Mouse (Mus musculus): ENCODE measurements around the gene Cd151. TPM values are rescaled to one million over a fixed set of nuclear protein-coding genes. Genes with fewer than 3 reads are reported as not detected.
A peak's percentile ranks its signal among the peaks of the same experiment; 100 is the strongest.

The Cd151 gene
- total RNA-seq, 4 experiments from 2014 or later: 323 to 455 (median 409) TPM

DNA sequence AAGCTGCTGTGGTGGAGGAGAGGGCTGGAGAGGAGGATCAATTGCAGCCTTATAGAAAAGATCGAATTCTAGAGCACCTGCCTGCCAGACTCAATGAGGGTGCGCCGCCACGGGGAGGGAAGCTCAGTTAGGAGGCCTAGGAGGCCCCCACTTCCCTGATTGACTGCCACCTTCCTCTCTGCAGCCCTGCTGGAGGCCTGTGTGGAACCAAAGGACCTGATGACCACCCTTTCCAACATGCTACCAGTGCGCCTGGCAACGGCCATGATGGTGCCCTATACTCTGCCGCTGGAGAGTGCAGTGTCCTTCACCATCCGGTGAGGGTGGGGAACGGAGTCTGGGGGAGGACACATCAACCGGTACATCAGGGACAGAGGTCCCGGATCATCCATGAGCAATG lies 8.5 kb upstream of the Cd151 start:
- DNase-seq: peak; percentile 24

GRCm38 (mm10) chr7:141459301-141459711 lies 7.9 kb upstream of the Cd151 start:
- DNase-seq: peak; percentile 45

DNA sequence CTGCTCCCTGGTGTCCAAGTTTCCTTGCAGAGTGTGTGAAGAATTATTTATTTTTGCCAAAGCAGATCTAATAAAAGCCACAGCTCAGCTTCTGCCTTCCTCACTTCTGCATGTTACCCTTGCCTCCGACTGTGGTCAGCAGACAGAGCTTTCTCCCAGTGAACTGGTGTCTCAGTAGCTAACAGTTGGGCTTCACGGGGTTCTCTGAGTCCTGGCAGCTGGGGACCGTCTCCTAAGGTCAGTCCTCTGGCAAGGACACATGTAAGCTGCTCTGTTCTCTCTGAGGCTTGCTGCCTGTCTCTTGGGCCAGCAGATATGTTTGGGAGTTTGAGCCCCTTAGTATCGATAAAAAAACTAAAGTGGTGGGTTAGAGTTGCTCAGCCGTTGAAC lies 7.2 kb upstream of the Cd151 start:
- no peak for DNase-seq

DNA sequence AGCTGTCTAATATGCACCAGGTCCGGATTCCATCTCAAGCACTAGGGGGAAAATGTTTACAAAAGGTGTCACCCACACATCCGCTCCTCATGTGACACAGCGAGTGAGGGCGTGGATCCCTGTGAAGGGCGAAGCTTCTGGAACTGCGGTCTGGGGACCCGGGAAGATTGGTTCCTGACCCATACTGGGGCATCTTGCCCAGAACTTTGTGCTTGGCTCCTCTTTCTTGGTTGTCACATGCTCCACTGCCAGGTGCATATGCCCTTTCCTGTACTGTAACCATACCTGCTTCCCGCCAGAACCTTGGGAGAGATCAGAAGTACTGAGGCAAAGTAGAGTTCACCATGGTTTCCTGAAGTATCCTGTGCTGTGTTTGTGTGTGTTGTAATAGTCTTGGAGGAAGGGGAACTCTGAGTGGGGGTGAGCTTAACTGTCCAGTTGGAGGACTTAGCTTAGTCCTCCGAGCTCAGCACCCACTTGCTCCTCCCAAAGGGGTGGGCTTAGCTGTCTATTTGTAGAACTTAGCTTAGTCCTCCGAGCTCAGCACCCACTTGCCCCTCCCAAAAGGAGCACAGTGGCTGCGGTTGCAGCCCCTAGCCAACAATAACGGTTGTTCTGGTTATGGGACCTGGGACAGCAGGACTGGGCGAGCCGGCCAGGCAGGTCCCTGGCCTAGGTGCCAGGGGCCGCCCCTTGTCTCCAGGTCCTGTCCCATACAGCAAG lies 6.6 kb upstream of the Cd151 start, which contains the start of gene Cracr2b:
Gene Cracr2b (plus strand): TSS at position 704 of the 723 bp plus-strand sequence.
- peak; percentile 25 for DNase-seq

DNA sequence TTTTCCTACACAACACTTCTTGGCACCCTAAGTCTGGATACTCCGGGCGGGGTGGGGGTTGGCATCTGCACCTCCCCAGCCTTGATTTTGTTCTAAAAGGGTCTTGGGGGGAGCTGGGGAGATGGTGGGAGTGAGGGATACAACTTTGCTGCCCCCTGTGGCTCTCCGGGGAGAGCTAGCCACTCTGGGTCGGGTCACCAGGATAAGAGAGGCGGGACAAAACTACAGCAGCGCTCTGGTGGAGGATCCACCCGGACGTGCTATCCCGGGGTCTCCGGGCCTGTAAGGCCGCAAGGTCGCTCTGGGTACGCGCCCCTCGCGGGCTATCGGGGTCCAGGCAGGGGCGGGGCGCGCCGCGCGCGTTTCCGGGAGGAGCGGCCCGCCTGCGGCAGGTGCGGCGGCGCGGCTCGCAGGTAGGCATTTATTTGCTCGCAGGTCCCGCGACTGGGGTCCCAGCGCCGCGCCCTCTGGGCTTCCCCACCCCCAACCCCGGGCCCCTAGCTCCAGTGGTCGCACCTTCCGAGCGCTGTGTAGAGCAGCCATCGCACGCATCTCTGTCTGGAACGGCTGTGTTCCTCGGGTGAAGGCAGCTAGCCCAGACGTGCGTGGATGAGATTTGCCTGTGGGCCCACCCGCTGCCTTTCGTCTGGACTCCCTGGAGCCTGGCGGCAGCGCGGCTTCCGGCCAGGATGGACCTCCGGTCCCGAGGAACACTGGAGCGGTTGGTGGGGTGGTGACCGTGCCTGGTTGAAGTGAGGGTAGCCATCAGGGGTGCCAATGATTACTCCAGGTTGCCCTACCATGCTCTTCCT lies 5.5 kb upstream of the Cd151 start:
- DNase-seq: peak; percentile 23

- DNase-seq: peak; percentile 18
Observed at GRCm38 (mm10) chr7:141462333-141462821, 4.8 kb upstream of the Cd151 start.

GRCm38 (mm10) chr7:141463824-141464602 lies 3.2 kb upstream of the Cd151 start:
- peak; percentile 57 for DNase-seq

GRCm38 (mm10) chr7:141464603-141465201 lies 2.5 kb upstream of the Cd151 start:
- DNase-seq: peak; percentile 26

- peak; percentile 28 for DNase-seq
Observed at GRCm38 (mm10) chr7:141465388-141466044, 1.7 kb upstream of the Cd151 start.

DNA sequence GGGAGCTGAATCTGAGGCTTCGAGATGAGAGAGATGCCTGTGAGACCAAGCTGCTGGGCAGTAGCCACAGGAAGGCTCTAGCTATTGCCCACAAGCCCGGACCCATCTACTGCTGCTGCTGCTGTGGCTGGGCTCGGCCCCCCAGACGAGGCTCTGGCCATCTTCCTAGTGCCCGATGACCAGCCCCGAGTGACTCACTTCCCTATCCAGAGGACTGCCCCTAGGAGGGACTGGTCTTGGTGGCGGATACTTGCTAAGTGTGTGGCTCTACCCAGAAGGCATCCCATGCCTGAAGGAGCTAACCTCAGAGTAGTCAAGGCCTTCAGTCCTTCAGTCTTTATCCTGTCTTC lies 1.2 kb upstream of the Cd151 start:
- peak; percentile 54 for DNase-seq

DNA sequence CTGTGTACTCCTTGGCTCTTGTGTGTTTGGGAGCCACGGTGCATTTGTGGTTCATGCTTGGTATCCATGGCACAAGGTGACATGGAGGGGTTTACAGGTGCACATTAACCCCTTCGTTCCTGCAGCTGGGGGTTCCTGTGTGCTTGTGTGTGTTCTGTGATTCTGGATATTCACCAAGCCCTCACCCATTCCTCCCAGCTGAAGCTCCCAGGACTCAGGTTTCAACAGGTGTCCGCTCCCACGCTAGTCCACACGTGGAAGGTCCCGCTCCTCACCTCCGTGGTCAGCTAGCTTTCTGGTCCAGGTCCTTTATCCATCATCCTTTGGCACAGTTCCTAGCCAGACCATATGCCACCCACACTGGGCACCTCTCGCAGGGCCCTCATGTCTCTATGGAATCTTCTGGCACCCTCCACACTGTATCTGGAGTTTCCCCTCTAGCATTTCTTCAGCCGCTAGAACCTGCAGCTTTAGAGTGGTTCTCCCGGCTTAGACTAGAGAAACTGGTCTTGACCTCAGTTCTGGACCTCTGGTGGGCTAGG lies 514 bp upstream of the Cd151 start:
- peak; percentile 38 for DNase-seq

DNA sequence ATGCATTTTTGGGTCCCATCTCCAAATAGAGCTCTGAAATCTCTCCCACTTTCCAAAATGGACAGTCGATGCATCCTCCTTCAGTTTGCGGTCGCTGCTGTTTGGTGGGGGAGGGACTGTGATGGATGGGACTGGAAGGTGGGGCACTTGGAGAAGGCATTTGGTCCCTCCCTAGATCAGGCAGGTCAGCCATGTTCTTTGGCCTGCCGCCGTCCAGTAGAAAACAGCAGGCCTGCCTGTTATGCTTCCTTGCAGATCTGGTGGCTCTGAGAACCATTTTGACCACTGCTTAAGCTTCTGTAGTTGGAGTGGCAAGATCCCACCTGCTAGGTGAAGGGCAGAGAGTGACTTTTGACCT lies 951 bp downstream of the Cd151 start:
- DNase-seq: peak; percentile 56

GRCm38 (mm10) chr7:141468522-141469211 lies 1.5 kb downstream of the Cd151 start:
- DNase-seq: peak; percentile 85

DNA sequence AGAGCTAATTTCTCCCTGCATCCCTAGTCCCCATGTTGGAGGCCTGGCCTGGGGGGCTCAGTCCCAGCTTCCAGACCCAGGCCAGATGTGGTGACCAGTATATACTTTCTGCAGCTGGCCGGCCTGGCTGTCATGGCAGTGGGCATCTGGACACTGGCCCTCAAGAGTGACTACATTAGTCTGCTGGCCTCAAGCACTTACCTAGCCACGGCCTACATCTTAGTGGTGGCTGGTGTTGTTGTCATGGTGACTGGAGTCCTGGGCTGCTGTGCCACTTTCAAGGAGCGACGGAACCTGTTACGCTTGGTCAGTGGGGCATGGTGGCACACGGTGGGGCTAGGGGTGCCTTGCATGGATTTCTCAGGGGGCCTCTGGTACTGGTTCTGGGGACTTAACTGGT lies 2.2 kb downstream of the Cd151 start:
- DNase-seq: peak; percentile 31

GRCm38 (mm10) chr7:141469901-141470636 lies 2.9 kb downstream of the Cd151 start:
- DNase-seq: peak; percentile 33

DNA sequence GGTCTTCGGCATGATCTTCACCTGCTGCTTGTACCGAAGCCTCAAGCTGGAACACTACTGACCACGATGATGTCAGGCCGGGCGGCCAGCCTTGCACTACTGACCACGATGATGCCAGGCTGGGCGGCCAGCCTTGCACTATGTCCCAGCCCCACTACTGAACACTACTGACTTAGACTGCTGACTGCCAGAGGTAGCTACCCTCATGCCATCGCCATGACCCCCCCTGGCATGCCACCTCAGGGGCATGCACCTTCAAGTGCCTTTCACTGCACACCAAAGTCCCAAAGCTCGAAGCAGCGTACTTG lies 3.4 kb downstream of the Cd151 start:
- no peak for DNase-seq

GRCm38 (mm10) chr7:141471236-141471635 lies 4.0 kb downstream of the Cd151 start:
- DNase-seq: no peak

DNA sequence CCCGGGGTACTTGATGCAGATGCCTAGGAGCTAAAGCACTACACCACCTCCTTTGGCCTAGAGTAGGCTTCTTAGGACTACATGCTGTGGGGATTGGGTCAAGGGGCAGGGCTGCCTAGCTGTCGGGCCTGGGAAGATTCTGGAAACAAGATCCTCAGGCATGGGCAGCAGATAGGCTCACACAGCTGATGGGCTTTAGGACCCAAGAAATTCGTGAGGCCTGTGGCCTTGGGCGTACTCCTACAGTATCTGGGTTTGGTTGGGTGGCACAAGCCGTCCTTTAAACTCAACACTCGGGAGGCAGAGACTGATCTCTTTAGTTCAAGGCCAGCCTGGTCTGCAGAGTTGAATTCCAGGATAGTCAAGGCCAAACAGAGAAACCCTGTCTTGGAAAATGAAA lies 5.0 kb downstream of the Cd151 start:
- peak; percentile 56 for DNase-seq

DNA sequence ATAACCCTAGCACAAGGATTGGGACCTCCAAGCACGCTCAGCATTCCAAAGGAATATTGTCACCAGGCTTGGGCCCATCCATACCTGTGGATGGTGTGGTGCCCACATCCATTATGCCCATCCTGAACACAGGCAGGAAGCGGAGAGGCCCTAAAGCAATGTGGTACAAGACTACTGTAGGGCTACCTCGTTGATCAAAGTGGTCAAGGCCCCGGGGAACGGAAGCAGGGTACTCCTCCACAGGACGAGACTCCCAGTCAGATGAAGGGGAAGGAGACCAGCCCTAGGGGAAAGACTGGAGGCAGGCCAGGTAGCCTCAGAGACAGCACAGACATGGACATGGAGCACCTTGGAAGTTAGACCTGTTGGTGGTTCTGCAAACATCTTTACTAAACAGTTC lies 5.6 kb downstream of the Cd151 start:
- peak; percentile 26 for DNase-seq

DNA sequence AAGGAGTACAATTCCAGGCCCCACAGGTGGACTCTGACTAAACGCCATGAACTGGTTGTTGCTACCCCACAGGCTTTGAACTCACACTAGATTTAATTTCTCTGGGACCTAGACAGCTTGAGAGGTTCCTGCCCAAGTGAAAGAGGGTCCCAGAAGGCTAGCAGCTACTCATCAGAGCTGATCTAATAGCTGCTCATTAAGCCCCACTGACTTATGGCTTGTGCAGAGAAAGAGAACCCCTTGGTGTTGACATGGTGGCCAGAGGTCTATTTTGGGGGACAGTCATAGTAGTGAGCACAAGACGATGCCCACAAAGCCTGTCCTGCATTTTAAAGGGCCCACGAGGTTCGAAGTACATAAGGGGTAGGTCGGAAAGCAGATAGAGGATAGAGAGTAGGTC lies 7.0 kb downstream of the Cd151 start:
- no peak for DNase-seq

Measured in adrenal gland, adult 8-10 months (tissue).